Mouse (Mus musculus) right cerebral cortex, postnatal 4 days (tissue): Measurements from ENCODE around the gene Ppp1ca.

Experiments
- DNase-seq: peaks from one replicate; pipeline ENCODE4 v3.0.0-alpha.2; 2022

The Ppp1ca gene

DNA sequence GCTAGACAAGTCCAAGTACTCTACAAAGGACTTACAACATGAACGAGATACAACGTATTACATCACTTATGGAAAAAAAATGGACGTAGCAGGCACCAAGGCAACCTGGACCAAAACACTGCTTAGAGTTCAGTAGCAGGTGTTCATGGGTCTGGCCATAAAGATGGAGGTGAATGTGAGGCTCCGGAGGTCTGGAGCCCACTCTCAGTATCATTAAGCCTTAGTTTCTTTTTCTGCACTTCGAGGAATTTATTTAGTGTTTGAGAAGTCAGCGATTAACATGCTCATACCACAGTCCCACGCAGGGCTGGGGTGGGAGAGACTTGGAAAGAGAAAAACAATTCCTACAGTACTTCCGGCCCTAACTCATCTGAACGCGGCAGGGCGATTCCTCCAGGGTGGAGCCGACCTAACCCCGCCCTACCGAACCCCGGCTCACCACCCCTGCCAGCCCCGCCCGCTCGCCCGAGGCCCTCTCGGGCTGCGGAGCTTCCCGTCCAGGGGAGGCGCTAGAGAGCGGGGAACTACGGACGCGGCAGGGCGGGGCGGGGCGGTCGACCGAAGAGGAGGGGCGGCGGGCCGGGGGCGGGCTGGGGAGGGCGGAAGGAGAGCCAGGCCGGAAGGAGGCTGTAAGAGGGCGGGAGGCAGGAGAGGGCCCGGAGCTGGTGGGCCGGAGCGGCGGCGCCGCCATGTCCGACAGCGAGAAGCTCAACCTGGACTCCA is at the start of gene Ppp1ca:
Gene Ppp1ca, plus strand, starts transcription at position 538 of the 723 bp plus-strand sequence.
- peak; percentile 98 for DNase-seq

DNA sequence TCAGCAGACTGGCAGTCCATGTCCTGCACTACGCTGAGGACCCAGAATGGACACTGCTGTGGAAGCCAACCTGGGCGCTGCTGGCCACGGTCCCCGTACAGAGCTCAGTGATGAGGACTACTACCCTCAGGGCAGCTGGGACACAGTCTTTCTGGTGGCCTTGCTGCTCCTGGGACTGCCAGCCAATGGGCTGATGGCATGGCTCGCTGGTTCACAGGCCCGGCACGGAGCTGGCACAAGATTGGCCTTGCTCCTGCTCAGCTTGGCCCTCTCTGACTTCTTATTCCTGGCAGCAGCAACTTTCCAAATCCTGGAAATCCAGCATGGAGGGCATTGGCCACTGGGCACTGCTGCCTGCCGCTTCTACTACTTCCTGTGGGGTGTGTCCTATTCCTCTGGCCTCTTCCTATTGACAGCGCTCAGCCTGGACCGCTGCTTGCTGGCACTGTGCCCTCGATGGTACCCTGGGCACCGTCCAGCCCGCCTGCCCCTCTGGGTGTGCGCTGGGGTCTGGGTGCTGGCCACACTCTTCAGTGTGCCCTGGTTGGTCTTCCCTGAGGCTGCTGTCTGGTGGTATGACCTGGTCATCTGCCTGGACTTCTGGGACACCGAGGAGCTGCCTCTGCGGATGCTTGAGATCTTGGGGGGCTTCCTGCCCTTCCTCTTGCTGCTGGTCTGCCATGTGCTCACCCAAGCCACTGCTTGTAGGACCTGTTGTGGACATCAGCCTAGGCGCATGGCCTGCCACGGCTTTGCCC is 49.3 kb upstream of the Ppp1ca start:
- DNase-seq = no peak

DNA sequence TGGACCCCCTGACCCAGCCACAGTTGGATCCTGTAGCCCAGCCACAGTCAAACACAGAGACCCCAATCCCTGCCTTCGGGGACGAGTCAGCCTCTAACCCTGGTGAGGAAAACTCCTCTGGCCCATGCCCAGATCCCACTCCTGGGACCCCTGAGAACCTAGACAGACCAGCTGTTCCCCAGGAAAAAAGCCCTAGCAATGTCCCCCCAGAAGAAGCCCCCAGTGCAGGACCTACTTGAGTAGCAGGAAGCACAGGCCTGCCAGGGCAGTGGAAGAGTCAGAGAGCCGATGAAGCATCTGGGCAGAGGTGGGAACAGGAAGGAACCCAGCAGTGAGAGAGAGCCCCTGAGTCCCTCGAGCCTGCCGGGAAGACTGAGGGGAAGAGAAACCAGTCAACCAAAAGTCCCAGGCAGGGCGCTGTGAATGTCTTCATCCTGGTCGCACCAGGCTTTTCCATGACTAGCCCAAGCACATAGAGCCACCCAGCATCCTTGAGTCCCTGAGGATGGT is 48.1 kb upstream of the Ppp1ca start, which contains the start of gene Cabp4:
Gene Cabp4, minus strand, starts transcription at position 275 of the 510 bp plus-strand sequence.
- DNase-seq = no peak

DNA sequence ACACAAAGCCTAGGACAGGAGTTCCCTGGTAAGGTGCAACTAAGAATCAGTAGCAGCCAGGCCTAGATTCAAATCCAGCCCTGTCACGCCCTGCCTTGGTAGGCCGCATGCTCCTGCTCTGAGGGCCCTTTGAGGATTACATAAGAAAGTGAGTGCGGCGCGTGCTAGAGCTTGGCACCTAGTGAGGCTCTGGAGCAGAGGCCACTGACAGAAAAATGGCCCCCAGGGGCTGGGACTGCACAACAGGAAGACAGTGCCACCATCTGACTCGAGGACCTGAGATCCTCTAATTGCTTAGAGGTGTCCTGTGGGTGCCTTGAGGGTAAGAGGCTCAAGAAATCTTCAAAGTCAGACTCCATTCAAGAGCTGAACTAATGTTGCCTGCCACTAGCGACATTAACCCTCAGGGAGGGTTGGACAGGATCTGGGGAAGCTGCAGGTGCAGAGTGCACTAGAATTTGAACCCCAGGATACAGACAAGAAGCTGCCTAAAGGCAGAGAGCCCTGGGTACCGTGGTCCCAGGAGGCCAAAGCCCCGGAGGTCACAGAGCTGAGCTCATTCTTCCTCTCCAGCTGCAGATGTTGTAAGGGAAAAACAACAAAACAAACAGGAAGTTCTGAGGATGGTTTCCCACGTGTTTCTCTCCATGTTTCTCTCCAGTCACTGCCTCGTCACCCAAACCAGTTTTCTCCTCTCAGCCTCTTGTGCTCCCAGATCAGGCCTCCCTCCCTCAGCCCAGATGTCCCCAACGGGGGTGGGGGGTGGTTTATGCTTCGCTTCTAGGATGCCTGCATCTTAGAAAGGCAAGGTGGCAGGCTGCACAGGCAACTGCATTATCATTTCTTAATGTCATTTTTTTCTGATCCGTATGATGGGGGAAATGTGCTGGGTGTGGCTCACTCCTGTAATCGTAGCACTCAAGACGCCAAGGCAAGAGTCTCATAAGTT is 47.0 kb upstream of the Ppp1ca start:
- no peak for DNase-seq

DNA sequence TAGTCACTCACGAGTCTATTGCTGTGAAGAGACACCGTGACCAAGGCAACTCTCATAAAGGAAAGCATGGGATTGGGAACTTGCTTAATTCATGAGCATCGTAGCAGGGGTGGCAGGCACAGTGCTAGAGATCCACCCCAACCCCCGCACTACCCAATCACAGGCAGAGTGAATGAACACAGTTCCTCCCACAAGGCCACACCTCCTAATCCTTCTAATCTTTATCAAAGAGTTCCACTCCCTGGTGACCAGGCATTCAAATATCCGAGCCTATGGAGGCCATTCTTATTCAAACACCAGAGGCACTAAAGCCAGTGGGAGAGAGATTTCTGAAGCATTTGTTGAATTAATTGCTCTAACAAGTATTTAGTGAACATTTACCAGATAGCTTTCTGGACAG is 45.9 kb upstream of the Ppp1ca start:
- no peak for DNase-seq

DNA sequence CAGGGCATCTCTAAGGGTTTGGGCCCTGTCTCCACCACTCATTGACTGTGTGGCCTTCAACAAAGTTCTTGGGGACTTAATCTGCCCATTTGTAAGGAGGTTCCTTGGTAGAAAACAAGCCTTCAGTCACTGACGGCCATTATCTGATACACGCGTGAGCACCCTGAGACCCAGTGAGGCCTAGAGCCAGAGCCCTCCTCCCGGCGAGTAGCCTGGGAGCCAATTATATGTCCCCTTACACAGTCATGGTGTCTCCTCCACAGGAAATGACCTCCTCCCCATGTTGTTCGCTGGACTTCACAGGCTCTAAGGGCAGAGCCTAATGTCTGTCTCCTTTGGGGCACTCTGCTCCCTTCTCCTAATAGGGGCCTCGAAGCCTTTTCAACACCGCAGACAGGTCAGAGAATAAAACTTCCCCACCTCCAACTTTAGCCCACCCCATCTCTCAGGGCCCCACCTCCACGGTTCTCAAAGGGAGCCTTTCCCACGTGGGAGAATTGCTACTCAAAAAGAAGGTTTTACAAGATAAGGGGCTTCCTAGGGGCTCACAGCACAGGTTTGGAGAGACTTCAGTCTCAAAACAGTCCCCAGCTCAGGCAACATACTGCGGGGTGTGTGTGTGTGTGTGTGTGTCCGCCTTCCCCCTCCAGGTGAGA is 45.4 kb upstream of the Ppp1ca start:
- DNase-seq = no peak

DNA sequence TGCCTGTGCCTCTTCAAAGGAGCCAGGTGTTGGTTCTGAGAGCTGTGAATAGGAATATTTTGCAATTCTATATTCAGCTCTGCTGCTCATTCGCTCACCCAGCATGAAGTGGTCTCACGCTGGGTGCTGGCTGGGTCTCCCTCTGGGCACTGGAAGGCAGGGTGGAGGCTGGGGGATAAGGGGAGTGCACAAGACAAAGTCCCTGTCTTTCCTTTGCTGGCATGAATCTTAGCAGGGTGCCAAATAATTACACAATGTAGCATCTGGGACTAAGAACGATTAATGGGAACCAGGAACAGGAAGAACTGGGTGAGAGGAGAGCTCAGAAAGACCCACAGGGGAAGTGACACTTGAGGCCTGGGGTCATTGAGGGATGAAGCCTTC is 44.9 kb upstream of the Ppp1ca start:
- no peak for DNase-seq

DNA sequence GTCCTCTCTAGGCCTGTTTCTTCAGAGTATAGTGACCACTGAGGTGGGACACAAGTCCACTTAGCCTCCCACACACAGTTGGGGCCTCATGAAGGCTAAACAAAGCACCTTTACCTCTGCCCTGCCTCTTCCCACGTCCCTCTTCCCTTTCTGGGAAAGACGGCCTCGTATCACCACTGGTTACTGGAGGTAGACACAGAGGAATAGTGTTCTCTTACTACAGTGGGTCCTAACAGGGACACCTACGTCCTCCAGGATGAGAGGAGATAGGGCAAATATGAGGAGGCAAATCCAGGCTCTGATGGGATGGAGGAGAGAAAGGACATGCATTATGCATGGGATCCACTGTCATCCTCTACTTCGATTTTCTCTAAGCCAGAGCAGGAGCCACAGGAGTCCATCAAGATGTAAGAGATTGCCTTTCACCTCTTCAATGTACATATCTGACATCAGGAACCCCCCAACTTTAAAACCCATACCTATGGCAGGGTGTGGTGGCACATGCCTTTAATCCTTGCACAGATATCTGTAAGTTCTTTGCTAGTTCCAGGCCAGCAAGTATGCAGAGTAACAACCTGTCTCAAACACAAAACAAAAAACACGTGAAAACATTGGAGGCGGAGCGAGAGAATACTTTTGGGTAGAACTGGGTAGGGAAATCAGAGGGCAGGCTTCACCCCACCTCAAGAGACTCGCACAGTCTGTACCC is 43.9 kb upstream of the Ppp1ca start:
- DNase-seq = no peak

DNA sequence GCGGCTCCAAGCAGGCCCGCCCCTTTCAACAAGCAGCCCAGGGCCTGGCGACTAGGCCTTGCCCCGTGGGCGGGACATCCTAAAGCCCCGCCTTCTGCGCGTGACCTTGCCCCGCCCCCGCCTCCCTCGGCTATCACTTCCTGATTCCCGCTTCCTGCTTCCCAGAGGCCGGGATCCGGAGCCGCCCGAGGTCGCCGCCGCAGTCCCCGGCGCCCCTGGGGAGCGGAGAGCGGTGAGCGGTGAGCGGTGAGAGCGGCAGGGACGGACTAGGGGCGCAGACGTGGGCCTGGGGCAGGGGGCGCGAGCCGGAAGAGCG is 43.4 kb upstream of the Ppp1ca start, which contains the start of gene Coro1b:
Gene Coro1b, plus strand, starts transcription at position 129 of the 316 bp plus-strand sequence.
- peak; percentile 96 for DNase-seq

DNA sequence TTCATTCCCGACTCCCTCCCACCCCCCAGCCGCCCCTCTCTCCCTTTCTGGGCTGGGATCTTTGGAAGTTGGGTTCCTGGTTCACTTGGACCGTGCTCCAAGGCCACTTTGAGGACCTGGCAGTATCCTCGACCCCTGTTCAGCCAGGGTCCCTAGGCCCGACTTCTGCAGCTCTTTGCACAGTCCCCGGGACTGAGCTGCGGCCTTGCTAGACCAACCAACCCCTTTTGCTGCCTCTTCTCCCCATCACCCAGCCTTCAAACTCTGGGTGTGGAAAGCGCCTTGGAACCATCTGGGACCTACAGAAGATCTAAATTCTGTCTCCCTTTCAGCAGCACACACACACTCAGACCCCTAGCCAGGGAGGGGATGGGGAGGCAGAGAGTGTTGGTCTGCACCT is 43.0 kb upstream of the Ppp1ca start:
- DNase-seq = no peak

DNA sequence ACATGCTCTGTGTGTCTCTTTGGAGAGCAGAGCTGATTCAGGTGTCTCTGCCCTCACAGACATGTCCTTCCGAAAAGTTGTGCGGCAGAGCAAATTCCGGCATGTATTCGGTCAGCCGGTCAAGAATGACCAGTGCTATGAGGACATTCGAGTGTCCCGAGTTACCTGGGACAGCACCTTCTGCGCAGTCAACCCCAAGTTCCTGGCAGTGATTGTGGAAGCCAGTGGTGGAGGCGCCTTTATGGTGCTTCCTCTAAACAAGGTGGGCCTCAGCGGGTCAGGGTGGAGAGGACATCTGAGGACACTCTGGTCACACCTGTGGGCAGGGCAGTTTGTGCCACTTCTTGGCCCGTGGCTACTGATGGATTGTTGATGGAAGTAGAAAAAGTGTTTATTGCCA is 42.6 kb upstream of the Ppp1ca start:
- no peak for DNase-seq

DNA sequence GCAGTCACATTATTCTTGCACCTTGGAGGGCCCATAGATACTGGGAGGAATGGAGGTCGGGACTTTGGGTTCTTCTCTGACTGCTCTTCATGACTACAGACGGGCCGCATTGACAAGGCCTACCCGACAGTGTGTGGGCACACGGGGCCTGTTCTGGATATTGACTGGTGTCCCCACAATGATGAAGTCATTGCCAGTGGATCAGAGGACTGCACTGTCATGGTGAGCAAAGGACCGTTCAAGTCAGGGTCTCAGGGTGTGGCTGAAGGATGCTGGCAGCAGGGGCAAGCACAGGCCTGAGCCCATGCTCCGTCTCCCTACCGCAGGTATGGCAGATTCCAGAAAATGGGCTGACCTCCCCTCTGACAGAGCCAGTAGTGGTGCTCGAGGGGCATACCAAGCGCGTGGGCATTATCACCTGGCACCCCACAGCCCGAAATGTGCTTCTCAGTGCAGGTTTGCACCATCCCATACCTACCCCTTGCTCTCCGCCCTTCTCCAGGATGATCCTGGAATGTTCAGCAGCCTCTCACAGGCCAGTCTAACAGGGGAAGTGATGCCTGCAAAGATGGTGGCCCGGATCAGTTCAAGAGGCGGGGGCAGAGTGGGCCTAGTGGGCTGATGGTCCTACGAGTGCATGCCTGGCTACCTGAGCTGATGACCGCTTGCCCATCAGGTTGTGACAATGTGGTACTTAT is 42.0 kb upstream of the Ppp1ca start:
- DNase-seq = no peak

DNA sequence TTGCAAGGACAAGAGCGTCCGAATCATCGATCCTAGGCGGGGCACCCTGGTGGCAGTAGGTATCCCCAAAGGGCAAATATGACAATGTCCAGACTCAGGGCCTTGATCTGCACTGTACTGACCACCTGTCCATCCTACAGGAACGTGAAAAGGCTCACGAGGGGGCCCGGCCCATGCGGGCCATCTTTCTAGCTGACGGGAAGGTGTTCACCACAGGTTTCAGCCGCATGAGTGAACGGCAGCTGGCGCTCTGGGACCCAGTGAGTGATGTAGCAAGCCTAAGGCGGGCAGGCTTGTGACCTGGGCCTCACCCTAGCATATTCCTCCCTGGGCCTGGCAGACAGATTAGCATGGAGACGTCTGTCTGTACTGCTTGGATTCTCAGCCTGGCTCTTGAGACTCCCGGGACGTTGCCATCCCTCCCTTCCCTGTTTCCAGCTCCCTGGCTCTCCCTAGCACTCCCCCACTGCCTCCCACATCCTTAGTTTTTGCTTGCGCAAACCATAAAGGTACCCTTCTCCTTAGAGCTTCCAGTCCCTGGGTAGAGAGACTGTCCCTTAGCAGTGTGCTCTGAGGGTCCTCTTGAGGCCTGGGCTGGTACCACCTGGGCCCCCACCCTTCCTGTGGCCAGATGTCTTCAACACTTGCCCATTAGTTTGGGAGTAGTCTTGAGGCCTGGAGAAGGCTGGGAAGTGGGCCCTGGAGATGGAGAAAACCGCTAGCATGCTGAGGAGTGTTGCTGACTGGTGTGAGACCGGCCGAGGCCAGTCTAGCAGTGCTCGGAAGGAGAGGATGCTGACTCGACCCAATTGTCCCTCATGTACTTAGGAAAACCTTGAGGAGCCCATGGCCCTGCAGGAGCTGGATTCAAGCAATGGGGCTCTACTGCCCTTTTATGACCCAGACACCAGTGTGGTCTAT is 41.0 kb upstream of the Ppp1ca start:
- no peak for DNase-seq

DNA sequence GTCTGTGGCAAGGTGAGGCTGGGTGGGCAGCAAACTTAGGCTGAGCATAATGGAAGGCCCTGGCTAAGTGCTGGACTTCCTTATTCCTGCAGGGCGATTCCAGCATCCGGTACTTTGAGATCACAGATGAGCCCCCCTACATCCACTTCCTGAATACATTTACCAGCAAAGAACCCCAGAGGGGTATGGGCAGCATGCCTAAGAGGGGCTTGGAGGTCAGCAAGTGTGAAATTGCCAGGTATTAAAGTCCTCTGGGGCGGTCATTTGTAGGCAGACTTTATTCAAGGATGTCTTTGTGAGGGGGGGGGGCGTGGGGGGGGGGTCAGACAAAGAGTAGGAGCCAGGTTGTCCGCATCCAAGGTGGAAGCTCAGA is 40.4 kb upstream of the Ppp1ca start:
- no peak for DNase-seq

DNA sequence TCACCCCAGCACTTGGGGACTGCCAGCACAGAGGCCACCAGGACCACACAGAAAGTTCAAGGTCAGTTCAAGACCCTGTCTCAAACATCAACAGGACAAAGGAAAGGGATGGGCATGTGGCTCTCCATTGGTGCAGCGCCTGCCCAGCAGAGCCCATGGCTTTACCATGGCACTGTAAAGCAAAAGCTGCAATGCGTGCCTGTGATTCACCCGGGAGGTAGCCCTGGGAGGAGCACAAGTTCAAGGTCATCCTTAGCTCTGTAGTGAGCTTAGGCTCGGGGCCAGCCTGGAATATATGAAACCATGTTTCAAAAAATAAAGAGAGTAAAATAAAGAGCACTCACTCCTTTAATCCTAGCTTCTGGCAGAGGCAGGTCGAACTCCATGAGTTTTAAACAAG is 40.0 kb upstream of the Ppp1ca start:
- no peak for DNase-seq

DNA sequence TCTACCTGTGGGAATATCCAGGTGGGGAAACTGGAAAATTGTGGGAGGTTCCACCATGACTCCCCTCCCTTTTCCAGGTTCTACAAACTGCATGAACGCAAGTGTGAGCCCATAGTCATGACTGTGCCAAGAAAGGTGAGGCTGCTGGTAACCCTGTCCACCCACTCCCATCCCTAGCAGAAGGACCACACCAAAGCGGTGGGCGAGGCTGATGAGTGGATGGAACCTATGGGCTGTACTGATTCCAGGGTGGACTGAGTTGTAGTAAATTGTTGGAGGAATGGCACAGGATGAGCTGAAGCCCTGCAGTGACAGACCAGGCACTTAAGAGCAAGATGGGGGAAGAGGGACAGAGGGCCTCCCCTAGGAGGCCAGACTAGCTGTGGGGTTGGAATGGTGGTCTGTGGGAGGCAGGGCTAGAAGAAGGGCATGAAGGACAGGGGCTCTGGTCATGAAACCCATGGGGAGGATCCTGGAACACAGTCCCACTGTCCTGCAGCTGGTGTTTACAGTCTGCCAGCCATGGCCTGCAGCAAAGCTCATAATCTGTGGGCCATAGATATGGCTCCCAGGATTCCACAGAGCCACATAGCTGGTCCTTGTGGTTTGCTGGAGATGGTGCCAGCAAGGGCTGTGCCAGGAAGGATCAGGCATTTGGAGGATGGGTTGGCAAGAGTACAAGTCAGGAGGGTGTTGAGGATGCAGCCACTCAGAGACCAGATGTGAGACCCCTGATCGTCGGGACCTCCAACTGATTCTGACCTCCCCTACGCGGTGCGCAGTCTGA is 39.2 kb upstream of the Ppp1ca start:
- DNase-seq = no peak

DNA sequence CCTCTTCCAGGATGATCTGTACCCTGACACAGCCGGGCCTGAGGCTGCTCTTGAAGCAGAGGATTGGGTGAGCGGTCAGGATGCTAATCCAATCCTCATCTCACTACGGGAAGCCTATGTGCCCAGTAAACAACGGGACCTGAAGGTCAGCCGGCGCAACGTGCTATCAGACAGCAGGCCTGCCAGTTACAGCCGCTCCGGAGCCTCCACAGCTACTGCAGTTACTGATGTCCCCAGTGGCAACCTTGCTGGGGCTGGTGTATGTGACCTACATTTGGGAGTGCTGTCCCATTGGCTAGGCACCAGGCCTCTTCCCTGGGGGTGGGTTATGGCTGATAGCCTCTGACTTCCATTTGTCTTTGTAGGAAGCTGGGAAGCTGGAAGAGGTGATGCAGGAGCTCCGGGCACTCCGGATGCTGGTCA is 38.6 kb upstream of the Ppp1ca start, which contains the start of gene Ptprcap:
Gene Ptprcap, plus strand, starts transcription at position 373 of the 423 bp plus-strand sequence.
- no peak for DNase-seq

DNA sequence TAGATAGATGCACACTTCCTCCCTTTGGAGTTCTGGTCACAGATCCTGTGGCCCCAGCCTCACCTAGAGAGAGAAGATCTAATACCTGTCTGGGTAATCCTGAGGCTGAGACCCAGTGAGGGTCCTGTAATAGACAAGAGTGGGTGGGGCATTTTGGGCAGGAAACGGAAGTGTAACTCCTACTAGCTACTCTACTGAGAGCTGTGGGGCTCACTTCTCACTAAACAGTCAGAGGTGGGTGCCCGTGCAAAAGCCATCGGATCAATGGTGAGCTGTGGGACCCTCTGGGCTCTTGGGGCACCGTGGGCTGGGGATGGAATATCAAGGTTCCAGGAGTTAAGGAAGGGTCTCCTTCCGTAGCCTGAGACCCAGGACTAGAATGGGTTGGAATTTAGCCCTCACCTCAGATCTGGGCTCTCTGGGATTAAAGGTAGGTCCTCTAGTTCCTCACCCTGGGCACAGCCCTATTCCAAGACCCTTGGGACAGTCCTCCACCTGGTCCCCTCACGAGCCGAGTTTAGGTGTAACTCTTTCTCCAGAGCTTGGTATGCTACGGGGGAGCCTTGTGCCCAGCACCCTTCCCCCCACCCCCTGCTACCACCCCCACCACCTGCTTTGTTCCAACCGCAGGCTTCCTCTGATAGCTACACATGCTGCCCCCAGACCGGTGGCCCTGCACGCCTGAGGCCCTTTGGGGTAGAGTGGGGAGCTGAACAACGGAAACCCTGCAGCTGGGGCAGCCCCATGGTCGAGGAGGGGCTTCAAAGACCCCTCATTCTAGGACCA is 37.2 kb upstream of the Ppp1ca start:
- no peak for DNase-seq
